Mouse (Mus musculus) adrenal gland, postnatal 4 days (tissue): ENCODE data around the gene Zdhhc1. TPM values are rescaled to one million over a fixed set of nuclear protein-coding genes. Genes with fewer than 3 reads are reported as not detected.

Experiments used
- DNase-seq, 2 experiments: peaks; one replicate each; pipeline ENCODE4 v3.0.0; 2021 to 2022; ENCODE audit warnings: low spot score in 2 of 2, mixed read lengths in 2 of 2
- long read RNA-seq, 2 experiments: library from polyadenylated mRNA; stranded (forward); transcript quantifications; one replicate each; pipeline ENCODE4 v2.0.0; 2021
- total RNA-seq, 2 experiments: library from RNA; stranded (reverse); gene quantifications; 2 replicates each; pipeline ENCODE4 v1.2.3; 2021

Gene Zdhhc1
- 10 to 100 TPM; 26.2 to 28.6 TPM for total RNA-seq
- long read RNA-seq, experiment 1, partial matches to known transcripts = 5 of 26 reads
- long read RNA-seq, experiment 1, other reads (novel, unspliced or antisense) = 17 of 26 reads
- long read RNA-seq, experiment 2, transcript Zdhhc1-203 (14 exons, 2,056 nt) = major isoform, 8 of 42 reads
- long read RNA-seq, experiment 2, partial matches to known transcripts = 11 of 42 reads
- long read RNA-seq, experiment 2, other reads (novel, unspliced or antisense) = 22 of 42 reads

- DNase-seq = peak; percentile 72 to 85
Observed at GRCm38 (mm10) chr8:105496439-105497180, at the start of gene Zdhhc1. Zdhhc1 (minus strand) TSS chr8:105496902.

GRCm38 (mm10) chr8:105545249-105545648 is 48.5 kb upstream of the Zdhhc1 start:
- no peak for DNase-seq

GRCm38 (mm10) chr8:105544544-105545205 is 48.0 kb upstream of the Zdhhc1 start:
- DNase-seq = no peak

- no peak for DNase-seq
Observed at GRCm38 (mm10) chr8:105543703-105544102, 47.0 kb upstream of the Zdhhc1 start.

- DNase-seq = no peak
Observed at GRCm38 (mm10) chr8:105542808-105543207, 46.1 kb upstream of the Zdhhc1 start.

- no peak for DNase-seq
Observed at GRCm38 (mm10) chr8:105542032-105542656, 45.4 kb upstream of the Zdhhc1 start.

- DNase-seq = no peak
Observed at GRCm38 (mm10) chr8:105538940-105539339, 42.2 kb upstream of the Zdhhc1 start.

GRCm38 (mm10) chr8:105537011-105537677 is 40.4 kb upstream of the Zdhhc1 start:
- no peak for DNase-seq

- no peak for DNase-seq
Observed at GRCm38 (mm10) chr8:105536546-105536945, 39.8 kb upstream of the Zdhhc1 start.

GRCm38 (mm10) chr8:105533892-105534329 is 37.2 kb upstream of the Zdhhc1 start:
- DNase-seq = peak in 1 of 2 experiments; percentile 60

GRCm38 (mm10) chr8:105533439-105533838 is 36.7 kb upstream of the Zdhhc1 start:
- DNase-seq = no peak

GRCm38 (mm10) chr8:105531774-105532173 is 35.1 kb upstream of the Zdhhc1 start:
- DNase-seq = no peak

GRCm38 (mm10) chr8:105529271-105529670 is 32.6 kb upstream of the Zdhhc1 start:
- DNase-seq = no peak

- no peak for DNase-seq
Observed at GRCm38 (mm10) chr8:105528206-105528605, 31.5 kb upstream of the Zdhhc1 start.

- DNase-seq = no peak
Observed at GRCm38 (mm10) chr8:105527110-105527509, 30.4 kb upstream of the Zdhhc1 start.

- no peak for DNase-seq
Observed at GRCm38 (mm10) chr8:105522890-105523289, 26.2 kb upstream of the Zdhhc1 start.

GRCm38 (mm10) chr8:105521995-105522769 is 25.5 kb upstream of the Zdhhc1 start:
- DNase-seq = no peak

GRCm38 (mm10) chr8:105521061-105521460 is 24.4 kb upstream of the Zdhhc1 start:
- no peak for DNase-seq

GRCm38 (mm10) chr8:105520521-105520920 is 23.8 kb upstream of the Zdhhc1 start:
- no peak for DNase-seq

- DNase-seq = no peak
Observed at GRCm38 (mm10) chr8:105519591-105519990, 22.9 kb upstream of the Zdhhc1 start.
